Mouse (Mus musculus) splenic B cell, adult 2 months (primary cell): Measurements from ENCODE around the gene Bhlhe41.

ENCODE experiments used
- DNase-seq: peaks from one replicate; pipeline ENCODE4 v3.0.0-alpha.2; 2011; ENCODE audit warnings: low read depth, low spot score
- H3K27me3 ChIP-seq: 2 replicates; pipeline ENCODE4 v1.6.1; 2012; ENCODE audit warnings: mild to moderate bottlenecking, low read length, moderate library complexity, mixed read lengths; ENCODE audit not compliant: control insufficient read depth, poor library complexity, insufficient read depth, severe bottlenecking
- H3K36me3 ChIP-seq: 2 replicates; pipeline ENCODE4 v1.6.1; 2012; ENCODE audit warnings: mild to moderate bottlenecking, low read length, moderate library complexity, mixed read lengths; ENCODE audit not compliant: control insufficient read depth, poor library complexity, insufficient read depth, severe bottlenecking

Gene Bhlhe41

DNA sequence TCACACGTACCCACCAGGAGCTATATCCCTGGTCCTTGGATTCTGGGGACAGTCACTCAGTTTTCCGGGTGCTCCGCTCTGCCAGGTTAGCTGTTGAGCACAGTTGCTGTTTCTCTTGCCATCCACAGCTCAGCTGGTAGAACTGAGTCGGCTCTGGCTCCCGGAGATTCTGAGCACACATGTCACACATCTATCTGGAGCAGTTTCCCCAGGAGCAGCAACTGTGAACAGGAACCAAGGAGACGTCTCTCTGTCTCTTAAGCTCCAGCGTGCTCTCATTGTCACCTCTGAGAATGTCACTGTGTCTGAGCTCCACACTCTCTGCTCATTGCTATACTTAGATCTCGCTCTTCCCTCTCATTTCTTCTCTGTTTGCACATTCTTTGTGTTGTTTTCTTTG is 32.4 kb downstream of the Bhlhe41 start:
- Histone ChIP-seq H3K27me3 (no peaks in the 10 kb centered on the region), H3K36me3 (no peaks in the 10 kb centered on the region)
- DNase-seq, result no peak

- no peaks in the 10 kb centered on the region for H3K36me3 ChIP-seq
- peak; percentile 29 for DNase-seq
- no peaks in the 10 kb centered on the region for H3K27me3 ChIP-seq
These were observed 34.7 kb downstream of the Bhlhe41 start for GRCm38 (mm10) chr6:145830617-145831016.

DNA sequence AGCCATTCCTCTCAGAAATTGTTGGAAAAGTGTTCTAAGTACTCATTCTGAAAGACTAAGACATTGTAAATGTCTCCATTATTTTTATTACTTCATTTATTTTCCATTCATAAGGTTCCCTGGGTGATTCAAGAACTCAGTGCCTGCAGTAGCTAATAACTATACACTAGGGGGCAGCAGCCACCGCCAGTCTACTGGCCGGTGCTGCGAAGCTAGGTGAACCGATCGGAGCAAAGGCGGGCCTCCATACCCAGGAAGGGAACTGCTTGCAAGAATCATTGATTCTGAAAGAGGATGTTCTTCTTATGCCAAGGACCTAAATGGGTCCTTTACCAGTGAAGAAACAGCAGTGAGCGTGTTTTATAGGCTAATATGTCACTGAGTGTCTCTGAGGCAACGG is 35.2 kb downstream of the Bhlhe41 start:
- peak; percentile 89 for DNase-seq
- Histone ChIP-seq H3K27me3 (no peaks in the 10 kb centered on the region), H3K36me3 (no peaks in the 10 kb centered on the region)

DNA sequence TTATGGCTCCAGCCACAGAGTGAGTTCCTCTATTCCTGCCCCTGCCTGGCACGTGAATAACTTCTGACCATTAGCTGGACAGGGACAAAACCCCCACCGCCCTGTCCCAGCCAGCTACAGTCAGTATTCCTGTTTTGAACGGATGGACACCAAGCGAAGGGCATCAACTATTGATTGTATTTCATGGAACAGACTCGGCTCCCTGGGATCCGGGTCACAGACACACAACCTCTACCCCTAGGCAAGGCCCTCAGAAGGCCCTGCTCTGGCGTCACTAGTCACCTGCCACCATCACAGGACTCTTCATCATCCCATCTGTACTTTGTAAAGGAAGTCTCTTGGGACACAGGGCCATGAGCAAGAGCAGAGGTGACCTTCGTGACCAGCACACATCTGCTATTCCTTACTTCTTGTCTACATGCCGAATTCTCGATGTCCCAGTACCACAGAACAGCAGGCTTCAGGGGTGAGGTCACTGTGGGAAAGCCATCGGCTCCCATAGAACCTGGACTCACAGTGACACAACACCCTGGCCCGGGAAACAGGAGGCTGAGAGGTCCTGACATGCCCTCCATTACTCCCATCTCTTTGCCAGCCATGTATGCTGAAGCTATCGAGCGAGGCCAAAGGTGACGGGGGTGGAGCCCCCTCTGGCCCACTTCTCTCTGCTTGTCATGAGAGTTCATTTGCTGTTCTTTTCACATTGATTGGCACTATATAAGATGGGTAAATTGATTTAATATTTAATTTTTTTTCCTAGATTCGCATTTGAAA is 36.1 kb downstream of the Bhlhe41 start:
- Histone ChIP-seq H3K36me3 (no peaks in the 10 kb centered on the region), H3K27me3 (no peaks in the 10 kb centered on the region)
- DNase-seq, result no peak

DNA sequence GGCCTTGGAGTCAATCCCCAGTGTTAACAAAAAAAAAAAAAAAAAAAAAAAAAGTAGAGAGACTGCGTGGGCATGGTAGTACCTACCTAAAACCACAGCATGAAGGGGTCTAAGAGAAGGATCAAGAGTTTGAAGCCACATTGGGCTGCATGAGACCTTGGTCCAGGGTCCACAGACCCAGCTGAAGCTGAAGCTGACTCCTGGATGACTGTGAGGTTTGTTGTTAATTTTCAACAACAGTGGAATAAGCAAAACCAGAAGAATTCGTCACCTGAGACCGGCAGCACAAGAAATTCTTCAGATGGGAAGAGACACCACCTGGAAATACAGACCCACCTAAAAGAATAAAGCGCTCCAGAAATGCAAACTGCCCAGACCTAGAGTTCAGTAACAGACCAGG is 39.1 kb downstream of the Bhlhe41 start:
- Histone ChIP-seq H3K36me3 (no peaks in the 10 kb centered on the region), H3K27me3 (no peaks in the 10 kb centered on the region)
- DNase-seq, result no peak

DNA sequence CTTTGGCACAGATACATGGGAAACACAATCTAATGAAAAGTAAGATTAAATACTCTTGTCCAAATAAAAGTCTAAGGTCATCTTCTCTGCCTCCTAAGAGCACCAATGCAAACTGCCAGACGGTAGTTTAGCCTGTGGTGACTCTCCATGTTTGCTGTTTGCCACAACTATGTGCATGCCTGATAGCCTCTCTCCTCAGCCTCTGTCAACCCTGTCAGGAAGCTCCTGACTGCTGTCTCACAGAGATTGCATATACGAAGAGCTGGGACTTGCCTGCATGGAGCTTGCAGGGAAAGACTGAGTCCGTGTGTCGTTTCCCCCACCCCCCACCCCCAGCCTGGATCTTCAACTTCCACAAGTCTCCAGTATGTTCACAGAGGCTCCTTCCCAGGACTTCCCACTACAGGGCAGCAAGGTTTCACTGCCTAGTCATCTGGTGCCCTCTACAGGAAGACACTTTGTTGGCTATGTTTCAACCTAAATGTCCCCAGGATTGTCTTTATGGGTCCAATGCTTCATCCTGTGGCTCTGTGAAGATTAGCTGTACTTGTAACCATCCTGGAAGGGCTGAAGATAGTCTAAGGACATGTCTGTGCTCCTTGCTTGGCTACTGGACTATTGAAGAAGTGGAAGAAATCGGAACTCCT is 41.6 kb downstream of the Bhlhe41 start:
- H3K27me3 ChIP-seq, result no peaks in the 10 kb centered on the region
- DNase-seq, result peak; percentile 27
- no peaks in the 10 kb centered on the region for H3K36me3 ChIP-seq

DNA sequence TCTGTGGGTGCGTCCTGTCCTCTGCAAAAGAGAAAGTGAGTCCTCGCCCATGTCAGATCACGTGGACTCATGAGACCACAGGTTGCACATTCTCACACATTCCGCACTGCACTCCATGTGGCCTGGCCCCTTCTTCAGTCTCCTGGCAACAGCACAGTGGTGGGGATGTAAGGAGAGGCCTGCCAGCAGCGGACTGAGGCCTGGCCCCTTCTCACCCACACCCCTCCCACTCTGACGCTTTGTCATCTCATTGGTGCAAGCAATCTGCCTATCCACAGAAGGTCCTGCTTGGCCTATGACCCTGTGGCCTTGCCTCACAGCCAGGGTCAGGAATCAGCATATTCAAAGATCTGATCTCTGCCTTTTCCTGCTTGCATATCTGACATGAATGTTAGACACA is 42.3 kb downstream of the Bhlhe41 start:
- DNase-seq, result no peak
- H3K27me3 ChIP-seq, result no peaks in the 10 kb centered on the region
- H3K36me3 ChIP-seq, result no peaks in the 10 kb centered on the region

DNA sequence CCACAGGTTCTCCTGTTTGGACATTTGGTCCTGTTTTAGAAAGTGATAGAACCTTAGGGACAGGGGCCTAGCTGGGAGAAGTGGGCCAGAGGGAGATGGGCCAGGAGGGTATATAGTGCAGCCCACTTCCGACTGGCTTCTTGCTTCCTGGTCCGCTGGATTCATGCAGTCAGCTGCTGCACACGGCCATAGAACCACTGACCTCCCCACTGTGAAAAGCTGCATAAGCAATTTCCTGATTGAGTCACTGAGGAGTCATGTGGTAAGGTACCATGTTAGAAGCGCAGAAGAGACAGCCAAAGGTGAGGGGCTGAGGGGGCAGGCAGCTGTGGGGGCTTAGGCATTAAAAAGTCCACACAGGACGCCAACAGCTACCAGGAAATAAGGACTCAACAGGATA is 43.1 kb downstream of the Bhlhe41 start:
- no peak for DNase-seq
- no peaks in the 10 kb centered on the region for H3K36me3 ChIP-seq
- no peaks in the 10 kb centered on the region for H3K27me3 ChIP-seq

DNA sequence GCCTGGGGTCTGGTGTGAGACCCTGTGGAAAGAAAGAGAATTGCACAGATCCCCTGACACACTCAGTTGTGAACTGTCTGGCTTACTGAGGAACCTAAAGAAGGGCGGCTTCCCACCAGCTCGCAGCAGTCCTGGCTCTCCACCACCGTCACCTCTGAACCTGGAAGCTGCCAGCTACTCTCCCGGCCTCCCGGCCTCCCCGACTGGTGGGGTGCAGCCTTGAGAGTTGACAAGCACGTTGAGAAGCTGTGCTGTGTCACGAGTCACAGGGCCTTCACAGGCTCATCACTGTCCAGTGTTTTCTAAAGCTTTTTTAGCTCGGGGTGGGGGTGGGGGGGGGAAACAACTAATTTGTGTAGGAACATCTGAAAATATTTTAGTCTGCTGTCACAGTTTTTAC is 46.2 kb downstream of the Bhlhe41 start:
- no peak for DNase-seq
- no peaks in the 10 kb centered on the region for H3K27me3 ChIP-seq

GRCm38 (mm10) chr6:145815200-145815599 is 50.2 kb downstream of the Bhlhe41 start:
- no peak for DNase-seq

More for the DNA sequence above, 46.2 kb downstream of the Bhlhe41 start:
- no peaks in the 10 kb centered on the region for H3K36me3 ChIP-seq

DNA sequence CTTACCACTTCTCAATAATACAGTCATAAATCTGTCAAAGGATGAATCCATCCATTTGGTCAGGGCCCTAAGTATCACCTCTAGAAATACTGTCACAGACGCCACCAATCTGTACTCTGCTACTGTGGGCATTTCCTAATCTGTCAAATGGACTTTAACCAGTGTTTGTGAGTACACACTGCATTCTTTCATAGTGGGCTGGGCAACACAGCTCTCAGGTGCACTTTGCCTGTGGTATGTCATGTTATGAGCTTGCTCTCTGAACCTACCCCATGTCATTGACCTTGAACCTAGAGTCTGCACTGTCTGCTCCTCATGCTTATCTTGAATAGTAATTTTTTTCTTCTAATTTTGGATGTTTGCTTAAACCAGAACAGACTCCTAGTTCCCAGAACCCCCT is 54.2 kb downstream of the Bhlhe41 start:
- H3K36me3 ChIP-seq, result no peaks in the 10 kb centered on the region
- H3K27me3 ChIP-seq, result no peaks in the 10 kb centered on the region
- DNase-seq, result no peak

More at GRCm38 (mm10) chr6:145815200-145815599, 50.2 kb downstream of the Bhlhe41 start:
- no peaks in the 10 kb centered on the region for H3K36me3 ChIP-seq
- H3K27me3 ChIP-seq, result no peaks in the 10 kb centered on the region

DNA sequence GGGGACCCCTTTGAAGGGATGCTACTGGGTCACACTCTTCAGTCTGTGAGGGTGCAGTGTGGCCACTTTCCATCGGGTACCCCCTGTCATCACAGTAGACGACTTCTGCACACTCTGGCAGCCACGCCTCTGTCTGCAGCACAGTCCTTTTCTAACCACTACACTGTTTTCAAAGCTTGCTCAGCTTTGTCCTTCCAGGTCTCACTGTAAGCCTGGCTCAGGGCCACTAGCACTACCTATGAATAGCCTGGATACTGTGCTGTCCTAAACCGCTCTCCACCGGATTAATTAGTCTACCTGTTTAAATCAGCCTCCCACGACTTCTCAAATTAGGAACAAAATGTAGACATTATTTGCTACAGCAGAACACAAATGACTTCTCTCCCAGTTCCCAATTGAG is 55.3 kb downstream of the Bhlhe41 start:
- H3K27me3 ChIP-seq, result no peaks in the 10 kb centered on the region
- no peak for DNase-seq
- H3K36me3 ChIP-seq, result no peaks in the 10 kb centered on the region

DNA sequence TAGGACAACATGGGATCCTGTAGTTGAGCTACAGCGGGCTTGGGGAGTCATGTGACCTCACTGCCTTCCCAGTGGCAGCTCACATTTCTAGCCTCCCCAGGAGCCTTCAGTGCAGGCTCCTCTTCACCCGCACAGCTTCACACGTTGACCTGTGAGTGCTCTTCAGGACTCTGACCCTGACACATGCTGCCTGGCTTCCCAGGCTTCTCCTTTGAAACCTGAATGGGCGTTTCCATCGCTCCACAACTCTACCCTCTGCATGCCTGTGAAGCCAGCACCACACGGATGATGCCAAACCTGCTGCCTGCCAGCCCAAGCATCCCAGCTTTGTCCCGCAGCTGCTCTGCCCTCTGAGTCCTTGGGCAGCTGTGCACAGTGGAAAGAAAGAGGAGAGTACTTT is 55.8 kb downstream of the Bhlhe41 start:
- DNase-seq, result no peak
- Histone ChIP-seq H3K36me3 (no peaks in the 10 kb centered on the region), H3K27me3 (no peaks in the 10 kb centered on the region)
